Mouse (Mus musculus) gastrocnemius, adult 18-20 months (tissue): ENCODE measurements around the gene Gm49361. TPM values are rescaled to one million over a fixed set of nuclear protein-coding genes. Genes with fewer than 3 reads are reported as not detected.

ENCODE experiments used
- DNase-seq: peaks from one replicate; pipeline ENCODE4 v3.0.0; 2021; ENCODE audit warnings: low spot score
- total RNA-seq, 2 experiments: library from RNA; stranded (reverse); gene quantifications; 2 replicates each; pipeline ENCODE4 v1.2.3; 2021

The Gm49361 gene
- total RNA-seq, 2 experiments from 2014 or later = 0.96 to 1.00 TPM

- peak; percentile 28 for DNase-seq
Measured at GRCm38 (mm10) chr14:57730527-57730926, 15.4 kb downstream of the Gm49361 start.

- peak; percentile 39 for DNase-seq
Measured at GRCm38 (mm10) chr14:57729975-57730499, 15.9 kb downstream of the Gm49361 start.

- no peak for DNase-seq
Measured at GRCm38 (mm10) chr14:57729364-57729763, 16.5 kb downstream of the Gm49361 start.

GRCm38 (mm10) chr14:57726172-57726571 is 19.7 kb downstream of the Gm49361 start:
- DNase-seq = no peak

GRCm38 (mm10) chr14:57724473-57724872 is 21.4 kb downstream of the Gm49361 start:
- DNase-seq = no peak

- no peak for DNase-seq
Measured at GRCm38 (mm10) chr14:57718245-57718644, 27.7 kb downstream of the Gm49361 start.

- no peak for DNase-seq
Measured at GRCm38 (mm10) chr14:57716601-57717245, 29.2 kb downstream of the Gm49361 start.

GRCm38 (mm10) chr14:57712884-57713283 is 33.0 kb downstream of the Gm49361 start:
- DNase-seq = no peak

- no peak for DNase-seq
Measured at GRCm38 (mm10) chr14:57711059-57711458, 34.8 kb downstream of the Gm49361 start.

GRCm38 (mm10) chr14:57709171-57709570 is 36.7 kb downstream of the Gm49361 start:
- DNase-seq = no peak

GRCm38 (mm10) chr14:57708580-57708979 is 37.3 kb downstream of the Gm49361 start:
- DNase-seq = peak; percentile 29

- peak; percentile 42 for DNase-seq
Measured at GRCm38 (mm10) chr14:57707100-57707893, 38.6 kb downstream of the Gm49361 start.

- no peak for DNase-seq
Measured at GRCm38 (mm10) chr14:57706760-57707099, 39.2 kb downstream of the Gm49361 start.

- DNase-seq = no peak
Measured at GRCm38 (mm10) chr14:57705759-57706158, 40.1 kb downstream of the Gm49361 start.

GRCm38 (mm10) chr14:57705075-57705474 is 40.8 kb downstream of the Gm49361 start:
- no peak for DNase-seq

GRCm38 (mm10) chr14:57701915-57702477 is 43.9 kb downstream of the Gm49361 start:
- no peak for DNase-seq

- DNase-seq = no peak
Measured at GRCm38 (mm10) chr14:57699461-57699970, 46.4 kb downstream of the Gm49361 start.

- DNase-seq = no peak
Measured at GRCm38 (mm10) chr14:57699016-57699415, 46.9 kb downstream of the Gm49361 start.

GRCm38 (mm10) chr14:57696066-57696465 is 49.8 kb downstream of the Gm49361 start:
- no peak for DNase-seq

GRCm38 (mm10) chr14:57695550-57695949 is 50.4 kb downstream of the Gm49361 start:
- DNase-seq = no peak

GRCm38 (mm10) chr14:57694246-57694645 is 51.7 kb downstream of the Gm49361 start:
- no peak for DNase-seq

GRCm38 (mm10) chr14:57692517-57693130 is 53.3 kb downstream of the Gm49361 start:
- no peak for DNase-seq
